Mouse (Mus musculus): ENCODE measurements around the gene Npy1r.

The Npy1r gene

GRCm38 (mm10) chr8:66714324-66714975 is 17.5 kb downstream of the Npy1r start:
- no peaks in the 10 kb centered on the region for H3K4me1 ChIP-seq (replicated peaks; ENCODE audit: low read depth, low read length)
- TF ChIP-seq NANOG (IDR thresholded peaks at IDR 0.05; ENCODE audit: borderline replicate concordance, low read length) (no peak), CTCF (conservative IDR thresholded peaks at IDR 0.05; ENCODE audit: low read length) (no peak), POU5F1 (IDR thresholded peaks at IDR 0.05; ENCODE audit: borderline replicate concordance, low read length) (no peak)

GRCm38 (mm10) chr8:66722835-66723234 is 25.8 kb downstream of the Npy1r start:
- no peak for TF ChIP-seq NANOG (IDR thresholded peaks at IDR 0.05; ENCODE audit: borderline replicate concordance, low read length)
- no peak for TF ChIP-seq CTCF (conservative IDR thresholded peaks at IDR 0.05; ENCODE audit: low read length)
- TF ChIP-seq POU5F1 (IDR thresholded peaks at IDR 0.05; ENCODE audit: borderline replicate concordance, low read length) = no peak
- Histone ChIP-seq H3K27me3 (ENCODE audit: insufficient read depth, low read length) (0 out of 2 replicates have a peak, but pooled peaks cover 4% of the 10 kb centered on the region), H3K36me3 (ENCODE audit: insufficient read depth, low read length) (no peaks in the 10 kb centered on the region), H3K4me1 (replicated peaks; ENCODE audit: low read depth, low read length) (no peaks in the 10 kb centered on the region), H3K9me3 (ENCODE audit: low read length) (no peaks in the 10 kb centered on the region), H3K4me3 (replicated peaks; ENCODE audit: low read length) (no peak overlapping the region)

More at GRCm38 (mm10) chr8:66714324-66714975, 17.5 kb downstream of the Npy1r start:
- no peaks in the 10 kb centered on the region for H3K27me3 ChIP-seq (ENCODE audit: insufficient read depth, low read length)
- H3K36me3 ChIP-seq (ENCODE audit: insufficient read depth, low read length) = no peaks in the 10 kb centered on the region
- no peaks in the 10 kb centered on the region; the same call in 1 of the 2 replicates for H3K9me3 ChIP-seq (ENCODE audit: low read length)
- H3K4me3 ChIP-seq (replicated peaks; ENCODE audit: low read length) = no peak overlapping the region

GRCm38 (mm10) chr8:66729446-66729845 is 32.5 kb downstream of the Npy1r start:
- TF ChIP-seq NANOG (IDR thresholded peaks at IDR 0.05; ENCODE audit: borderline replicate concordance, low read length) = no peak
- TF ChIP-seq CTCF (conservative IDR thresholded peaks at IDR 0.05; ENCODE audit: low read length) = no peak
- no peak for TF ChIP-seq POU5F1 (IDR thresholded peaks at IDR 0.05; ENCODE audit: borderline replicate concordance, low read length)
- no peak overlapping the region for H3K4me3 ChIP-seq (replicated peaks; ENCODE audit: low read length)
- H3K27me3 ChIP-seq (ENCODE audit: insufficient read depth, low read length) = 0 out of 2 replicates have a peak, but pooled peaks cover 4% of the 10 kb centered on the region
- H3K36me3 ChIP-seq (ENCODE audit: insufficient read depth, low read length) = no peaks in the 10 kb centered on the region
- H3K4me1 ChIP-seq (replicated peaks; ENCODE audit: low read depth, low read length) = peaks cover 17% of the 10 kb centered on the region
- H3K9me3 ChIP-seq (ENCODE audit: low read length) = no peaks in the 10 kb centered on the region

DNA sequence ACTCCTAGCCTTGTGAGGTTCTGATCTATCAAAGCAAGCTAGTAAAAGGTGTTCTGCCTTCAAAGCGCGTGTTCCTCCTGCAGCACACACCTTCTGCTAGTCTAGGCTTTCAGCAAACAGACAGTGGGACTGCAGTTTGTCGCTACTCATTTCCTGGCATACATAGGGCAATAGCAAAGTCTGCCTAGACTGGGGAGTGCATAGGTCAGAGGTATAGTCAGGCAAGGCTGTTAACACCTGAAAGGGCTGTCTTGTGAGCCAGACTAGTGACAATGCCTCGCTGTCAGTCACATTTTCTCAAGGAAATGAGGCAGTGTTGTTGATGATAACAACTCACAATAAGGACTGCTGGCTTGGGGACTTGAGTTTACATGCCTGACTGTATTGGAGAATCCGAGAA is 35.0 kb downstream of the Npy1r start:
- Histone ChIP-seq H3K4me3 (replicated peaks; ENCODE audit: low read length) (no peak overlapping the region), H3K27me3 (ENCODE audit: insufficient read depth, low read length) (no peaks in the 10 kb centered on the region), H3K9me3 (ENCODE audit: low read length) (no peaks in the 10 kb centered on the region), H3K36me3 (ENCODE audit: insufficient read depth, low read length) (no peaks in the 10 kb centered on the region), H3K4me1 (replicated peaks; ENCODE audit: low read depth, low read length) (peaks cover 17% of the 10 kb centered on the region)
- TF ChIP-seq NANOG (IDR thresholded peaks at IDR 0.05; ENCODE audit: borderline replicate concordance, low read length) (no peak), CTCF (conservative IDR thresholded peaks at IDR 0.05; ENCODE audit: low read length) (no peak), POU5F1 (IDR thresholded peaks at IDR 0.05; ENCODE audit: borderline replicate concordance, low read length) (no peak)

GRCm38 (mm10) chr8:66742359-66742758 is 45.4 kb downstream of the Npy1r start:
- Histone ChIP-seq H3K9me3 (ENCODE audit: low read length) (no peaks in the 10 kb centered on the region), H3K27me3 (ENCODE audit: insufficient read depth, low read length) (no peaks in the 10 kb centered on the region), H3K4me3 (replicated peaks; ENCODE audit: low read length) (no peak overlapping the region), H3K36me3 (ENCODE audit: insufficient read depth, low read length) (no peaks in the 10 kb centered on the region), H3K4me1 (replicated peaks; ENCODE audit: low read depth, low read length) (no peaks in the 10 kb centered on the region)
- no peak for TF ChIP-seq CTCF (conservative IDR thresholded peaks at IDR 0.05; ENCODE audit: low read length)
- TF ChIP-seq NANOG (IDR thresholded peaks at IDR 0.05; ENCODE audit: borderline replicate concordance, low read length) = no peak
- no peak for TF ChIP-seq POU5F1 (IDR thresholded peaks at IDR 0.05; ENCODE audit: borderline replicate concordance, low read length)

GRCm38 (mm10) chr8:66745612-66746011 is 48.6 kb downstream of the Npy1r start:
- H3K27me3 ChIP-seq (ENCODE audit: insufficient read depth, low read length) = no peaks in the 10 kb centered on the region
- no peaks in the 10 kb centered on the region for H3K9me3 ChIP-seq (ENCODE audit: low read length)
- no peaks in the 10 kb centered on the region for H3K4me1 ChIP-seq (replicated peaks; ENCODE audit: low read depth, low read length)
- no peak overlapping the region for H3K4me3 ChIP-seq (replicated peaks; ENCODE audit: low read length)
- no peak for TF ChIP-seq CTCF (conservative IDR thresholded peaks at IDR 0.05; ENCODE audit: low read length)
- TF ChIP-seq NANOG (IDR thresholded peaks at IDR 0.05; ENCODE audit: borderline replicate concordance, low read length) = no peak
- no peak for TF ChIP-seq POU5F1 (IDR thresholded peaks at IDR 0.05; ENCODE audit: borderline replicate concordance, low read length)
- no peaks in the 10 kb centered on the region for H3K36me3 ChIP-seq (ENCODE audit: insufficient read depth, low read length)

GRCm38 (mm10) chr8:66751621-66752020 is 54.6 kb downstream of the Npy1r start:
- Histone ChIP-seq H3K36me3 (ENCODE audit: insufficient read depth, low read length) (no peaks in the 10 kb centered on the region), H3K9me3 (ENCODE audit: low read length) (no peaks in the 10 kb centered on the region), H3K4me1 (replicated peaks; ENCODE audit: low read depth, low read length) (no peaks in the 10 kb centered on the region), H3K4me3 (replicated peaks; ENCODE audit: low read length) (no peak overlapping the region), H3K27me3 (ENCODE audit: insufficient read depth, low read length) (no peaks in the 10 kb centered on the region)
- no peak for TF ChIP-seq NANOG (IDR thresholded peaks at IDR 0.05; ENCODE audit: borderline replicate concordance, low read length)
- TF ChIP-seq CTCF (conservative IDR thresholded peaks at IDR 0.05; ENCODE audit: low read length) = no peak
- no peak for TF ChIP-seq POU5F1 (IDR thresholded peaks at IDR 0.05; ENCODE audit: borderline replicate concordance, low read length)

- H3K9me3 ChIP-seq (ENCODE audit: low read length) = no peaks in the 10 kb centered on the region
- TF ChIP-seq POU5F1 (IDR thresholded peaks at IDR 0.05; ENCODE audit: borderline replicate concordance, low read length) (no peak), CTCF (conservative IDR thresholded peaks at IDR 0.05; ENCODE audit: low read length) (no peak), NANOG (IDR thresholded peaks at IDR 0.05; ENCODE audit: borderline replicate concordance, low read length) (no peak)
- H3K4me3 ChIP-seq (replicated peaks; ENCODE audit: low read length) = no peak overlapping the region
- H3K36me3 ChIP-seq (ENCODE audit: insufficient read depth, low read length) = no peaks in the 10 kb centered on the region
- H3K4me1 ChIP-seq (replicated peaks; ENCODE audit: low read depth, low read length) = no peaks in the 10 kb centered on the region
- H3K27me3 ChIP-seq (ENCODE audit: insufficient read depth, low read length) = no peaks in the 10 kb centered on the region
Observed at GRCm38 (mm10) chr8:66756161-66756560, 59.2 kb downstream of the Npy1r start.
